Mouse (Mus musculus) induced T-regulatory cell, adult 2 months (primary cell): ENCODE results near the gene Kif5c.

Experiments
- DNase-seq: peaks from one replicate; pipeline ENCODE4 v3.0.0-alpha.2; 2012; ENCODE audit warnings: low read depth

Kif5c gene

DNA sequence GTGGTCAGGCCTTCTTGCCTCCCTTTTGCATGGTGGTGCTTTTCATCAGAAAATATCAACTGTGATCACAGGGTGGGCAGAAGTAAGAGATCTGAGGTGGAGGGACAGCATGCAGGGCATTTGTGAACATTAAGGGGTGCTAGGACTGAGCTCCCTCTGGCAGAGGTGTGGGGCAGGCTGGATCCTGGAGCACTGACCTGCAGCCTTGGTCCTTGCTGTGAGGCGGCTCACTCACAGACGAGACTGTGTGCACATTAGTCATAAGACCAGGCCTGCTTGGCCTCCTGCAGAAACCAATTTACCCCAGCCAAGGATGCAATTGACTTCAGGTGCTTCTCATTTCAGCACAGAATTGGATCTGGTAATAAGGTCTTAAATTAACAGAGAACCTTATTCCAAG, 128.6 kb downstream of the Kif5c start:
- no peak for DNase-seq

DNA sequence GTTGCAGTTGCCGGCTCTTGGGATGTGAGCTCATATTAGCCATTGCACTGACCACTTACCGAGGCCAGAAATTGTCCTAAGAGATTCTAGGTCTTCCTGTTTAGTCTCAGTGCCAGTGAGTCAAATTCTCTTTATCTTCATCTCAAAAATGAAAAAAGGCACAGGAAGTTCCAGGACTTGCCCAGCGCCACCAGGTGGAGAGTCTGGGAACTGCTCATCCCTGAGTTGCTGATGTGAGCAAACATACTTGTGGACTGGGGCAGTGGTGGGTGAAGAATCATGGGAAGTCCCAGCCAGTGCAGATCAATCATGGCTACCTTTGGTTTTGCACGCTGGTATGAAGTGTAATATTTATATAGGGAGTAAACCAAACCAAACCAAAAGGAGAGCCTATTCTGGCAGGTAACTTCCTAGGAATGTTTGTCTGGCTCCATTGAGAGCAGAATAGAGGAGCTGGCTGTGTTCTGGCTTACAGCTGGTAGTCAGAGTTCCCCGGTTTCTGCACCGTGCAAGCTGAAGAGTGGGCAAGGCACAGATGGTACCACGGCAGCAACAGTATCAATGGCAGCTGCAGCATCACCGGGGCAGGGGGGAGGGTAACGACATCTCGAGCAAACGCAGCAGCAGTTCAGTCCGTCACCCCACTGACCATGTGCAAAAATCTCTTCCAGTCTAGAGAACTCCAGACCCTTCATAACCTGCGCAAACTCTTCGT, 129.7 kb downstream of the Kif5c start:
- peak; percentile 66 for DNase-seq

DNA sequence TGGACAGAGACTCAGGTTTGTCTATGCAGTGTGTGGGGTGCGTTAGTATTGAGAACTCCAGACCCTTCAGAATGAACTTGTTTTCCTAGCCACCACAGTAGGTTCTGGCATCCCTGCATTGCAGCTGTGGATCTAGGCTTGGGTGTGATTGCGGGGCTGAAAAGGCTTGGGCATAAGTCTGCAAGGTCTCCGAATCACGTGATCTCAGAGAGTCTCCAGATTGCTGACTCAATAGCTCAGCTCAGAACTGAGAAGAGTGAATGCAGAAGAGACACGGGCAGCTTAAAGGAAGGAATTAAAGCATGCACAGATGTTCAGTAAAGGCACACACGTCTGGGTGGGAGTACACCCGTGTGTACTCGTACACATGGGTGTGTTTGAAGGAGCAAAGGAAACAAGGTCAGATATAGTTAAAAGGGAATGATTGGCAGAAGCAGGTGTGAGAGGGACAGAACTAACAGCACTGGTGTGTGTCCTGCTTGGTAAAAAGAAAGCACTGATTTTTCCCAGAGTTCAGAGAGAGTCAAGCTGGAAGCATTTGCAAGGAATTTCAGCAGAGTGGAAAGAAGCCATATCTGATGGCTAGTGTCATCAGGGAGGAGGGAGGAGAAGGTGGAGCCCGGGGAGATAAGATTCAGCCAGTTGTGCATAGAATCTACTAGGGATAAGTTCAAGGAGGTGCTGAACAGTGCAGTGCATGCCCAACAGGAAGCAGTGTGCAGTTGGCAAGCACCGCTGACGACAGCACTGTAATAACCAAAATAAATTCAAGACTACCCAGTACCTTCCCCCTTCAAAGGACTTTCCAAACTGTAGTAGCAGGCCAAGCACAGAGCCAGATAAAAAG, 130.9 kb downstream of the Kif5c start:
- no peak for DNase-seq

DNA sequence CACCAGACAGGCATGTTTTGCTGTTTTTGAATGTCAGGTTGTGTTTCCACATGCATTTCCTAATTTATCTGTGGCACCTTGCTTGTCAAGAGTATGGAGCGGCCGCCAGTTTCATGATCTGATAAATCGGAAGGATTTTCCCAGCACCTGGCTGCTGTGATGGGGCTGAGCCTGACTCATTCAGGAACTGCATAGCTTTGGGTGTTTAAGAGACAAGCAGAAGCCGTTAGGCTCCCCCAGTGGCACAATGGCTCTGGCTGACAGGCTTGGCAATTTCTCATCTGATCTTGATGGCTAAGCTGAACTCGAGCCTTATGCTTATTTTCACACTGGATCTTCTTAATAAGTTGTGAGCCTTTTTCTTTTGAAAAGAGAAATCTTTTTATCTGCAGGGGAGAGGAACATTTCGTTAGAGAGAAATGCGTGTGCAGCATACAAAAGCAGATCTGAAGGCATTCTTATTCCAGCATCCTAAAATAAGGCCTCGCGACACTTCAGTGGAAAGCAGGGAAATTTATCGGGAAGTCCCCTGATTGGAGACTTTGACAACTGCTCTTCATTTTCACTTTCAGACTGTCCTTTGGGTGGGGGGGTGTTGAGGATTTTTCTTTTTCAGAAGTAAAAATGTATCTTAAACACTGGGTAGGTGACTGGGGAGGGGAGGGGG, 132.6 kb downstream of the Kif5c start:
- no peak for DNase-seq

DNA sequence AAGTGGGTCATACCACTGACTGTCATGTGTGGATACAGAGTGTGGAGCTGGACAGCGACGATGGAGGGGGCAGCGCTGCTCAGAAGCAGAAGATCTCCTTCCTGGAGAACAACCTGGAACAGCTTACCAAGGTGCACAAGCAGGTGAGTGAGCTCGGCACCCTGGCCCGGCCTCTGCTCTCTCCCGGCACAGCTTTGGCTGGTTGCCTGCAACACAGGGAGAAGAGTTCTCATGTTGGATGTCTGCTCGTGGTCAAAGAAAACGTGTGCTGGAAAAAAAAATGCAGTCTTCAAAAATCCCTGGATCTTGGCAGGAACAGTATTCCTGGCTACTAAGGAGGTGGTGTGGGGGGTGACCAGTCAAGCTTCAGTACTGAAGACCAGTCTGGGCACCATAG, 133.1 kb downstream of the Kif5c start:
- no peak for DNase-seq

DNA sequence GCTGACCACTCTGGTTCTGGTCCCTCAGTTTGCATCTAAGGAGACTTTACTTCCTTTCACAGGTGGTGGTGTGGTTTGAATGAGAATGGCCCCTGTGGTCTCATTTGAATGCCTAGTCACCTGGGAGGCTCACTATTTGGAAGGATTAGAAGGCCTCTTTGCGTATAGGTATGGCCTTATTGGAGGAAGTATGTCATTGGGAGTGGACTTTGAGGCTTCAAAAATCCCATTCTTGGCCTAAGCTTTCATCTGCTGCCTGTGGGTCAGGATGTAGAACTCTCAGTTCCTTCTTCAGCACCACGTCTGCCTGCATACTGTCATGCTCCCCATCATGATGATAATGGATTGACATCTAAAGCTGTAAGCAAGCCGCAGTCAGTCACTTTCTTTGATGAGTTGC, 134.0 kb downstream of the Kif5c start:
- DNase-seq, result no peak

DNA sequence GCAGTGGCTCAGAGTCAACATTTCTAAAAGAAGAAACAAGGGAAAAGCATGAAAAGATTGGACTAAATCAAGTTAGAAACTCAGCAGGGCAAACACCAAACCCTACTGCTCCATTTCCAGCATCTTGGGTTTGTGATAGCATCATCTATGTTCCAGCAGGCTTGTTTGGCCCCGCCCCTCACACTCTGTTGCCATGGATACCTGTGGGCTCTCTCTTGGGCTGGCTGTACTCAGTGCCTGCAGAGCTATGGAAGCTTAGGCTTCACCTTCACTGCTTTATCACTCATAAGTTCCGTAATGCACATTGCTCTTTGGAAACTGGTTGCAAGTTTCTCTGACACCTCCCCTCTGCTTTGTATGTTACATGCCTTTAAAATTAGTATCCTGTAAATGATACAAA, 136.0 kb downstream of the Kif5c start:
- peak; percentile 31 for DNase-seq

DNA sequence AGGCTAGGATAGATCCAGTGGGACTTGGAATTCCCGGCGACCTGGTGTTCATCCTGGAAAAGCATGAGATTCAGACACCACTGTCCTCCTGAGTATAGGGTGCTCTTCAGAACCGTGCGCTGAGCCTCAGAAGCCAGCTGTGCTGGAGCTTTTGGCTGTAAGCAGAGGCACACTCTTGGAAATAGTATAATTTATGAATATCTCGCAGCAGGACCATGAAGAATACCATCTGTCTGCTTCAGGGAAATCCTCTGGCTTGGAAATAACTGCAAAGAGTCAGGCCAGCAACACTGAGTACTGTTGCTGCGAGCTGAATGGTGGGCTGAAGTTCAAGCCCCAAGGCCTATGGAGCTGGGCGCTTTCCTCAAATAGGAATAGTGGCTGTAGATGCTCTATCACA, 138.5 kb downstream of the Kif5c start:
- no peak for DNase-seq

DNA sequence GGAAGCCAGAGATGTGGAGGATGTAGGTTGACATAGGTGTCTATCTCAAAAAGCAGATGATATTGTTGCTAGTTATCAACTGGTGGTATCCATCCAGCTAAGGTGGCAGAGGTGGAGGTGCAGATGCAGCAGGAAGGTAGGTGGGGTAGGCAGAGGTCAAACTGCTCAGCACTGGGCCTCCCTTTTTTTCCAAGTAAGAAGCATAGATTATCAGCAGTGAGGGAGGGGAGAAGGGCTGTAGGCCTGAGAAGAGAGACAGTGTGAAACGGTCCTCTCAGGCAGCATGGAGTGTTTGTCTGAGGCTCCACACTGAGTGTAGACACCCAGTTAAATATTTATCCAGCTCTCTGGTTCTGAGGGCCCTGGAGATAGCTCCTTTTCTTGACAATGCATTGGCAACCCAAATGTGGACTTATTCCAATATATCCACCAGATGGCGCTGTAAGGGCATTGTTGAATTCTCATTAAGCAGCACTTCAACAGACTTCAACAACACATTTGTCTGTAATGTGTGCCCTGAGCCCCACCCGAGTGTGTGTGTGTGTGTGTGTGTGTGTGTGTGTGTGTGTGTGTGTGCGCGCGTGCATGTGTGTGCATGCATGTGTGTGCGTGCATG, 145.3 kb downstream of the Kif5c start:
- peak; percentile 77 for DNase-seq

DNA sequence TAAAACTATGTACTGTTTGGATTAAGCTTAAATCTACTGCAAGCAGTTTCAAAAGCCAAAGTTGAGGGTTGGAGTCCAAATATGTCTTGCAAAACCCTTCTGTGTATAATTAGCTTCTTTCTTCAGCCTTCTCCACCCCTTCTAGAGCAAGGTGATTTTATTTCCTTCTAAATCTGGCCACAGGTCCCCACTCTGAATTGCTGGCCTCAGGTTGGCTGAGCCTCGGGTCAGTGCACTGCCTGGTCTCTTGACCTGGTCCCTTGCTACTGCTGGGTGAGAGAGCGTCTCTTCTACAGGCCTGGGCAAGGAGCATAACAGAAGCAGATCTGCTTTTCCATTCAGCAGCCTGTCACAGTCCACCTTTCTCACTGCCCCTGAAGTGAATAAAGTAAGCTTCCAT, 149.8 kb downstream of the Kif5c start:
- no peak for DNase-seq

DNA sequence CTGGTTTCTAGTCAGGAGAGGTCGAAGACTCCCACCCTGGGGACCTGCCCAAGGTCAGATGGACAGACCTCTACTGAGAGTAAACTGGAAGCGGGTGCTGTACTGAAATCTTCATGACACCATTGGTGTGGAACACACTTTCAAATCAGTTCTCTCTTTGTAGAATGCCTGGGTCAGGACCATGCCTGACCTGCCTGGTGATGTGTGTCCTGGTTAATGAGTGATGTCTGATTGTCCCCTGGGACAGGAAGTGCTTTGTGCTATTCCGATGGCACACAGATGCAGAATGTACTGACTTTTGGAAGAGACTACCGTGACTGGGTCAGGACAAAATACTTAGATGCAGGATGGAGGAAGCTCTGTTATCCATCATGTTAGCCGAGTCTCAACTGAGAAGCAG, 151.3 kb downstream of the Kif5c start:
- DNase-seq, result no peak

DNA sequence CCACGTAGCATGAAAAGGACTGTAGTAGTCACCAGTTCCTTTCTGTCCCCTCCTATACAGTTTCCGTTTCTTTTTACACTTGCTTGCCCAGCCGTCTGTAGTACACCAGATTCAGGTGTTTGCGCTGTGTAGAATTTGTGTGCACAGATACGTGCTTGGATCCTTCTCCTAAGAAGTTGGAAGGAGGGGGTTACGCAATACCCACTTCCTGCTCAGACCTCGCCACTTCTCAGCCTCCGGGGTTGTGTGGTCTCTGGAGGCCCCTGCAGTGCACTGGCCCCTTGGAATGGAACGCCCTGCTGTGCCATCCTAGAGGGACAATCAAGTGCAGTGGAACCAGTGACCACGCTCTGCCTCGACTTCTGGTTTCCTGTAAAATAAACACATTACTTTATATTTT, 152.1 kb downstream of the Kif5c start:
- DNase-seq, result no peak

DNA sequence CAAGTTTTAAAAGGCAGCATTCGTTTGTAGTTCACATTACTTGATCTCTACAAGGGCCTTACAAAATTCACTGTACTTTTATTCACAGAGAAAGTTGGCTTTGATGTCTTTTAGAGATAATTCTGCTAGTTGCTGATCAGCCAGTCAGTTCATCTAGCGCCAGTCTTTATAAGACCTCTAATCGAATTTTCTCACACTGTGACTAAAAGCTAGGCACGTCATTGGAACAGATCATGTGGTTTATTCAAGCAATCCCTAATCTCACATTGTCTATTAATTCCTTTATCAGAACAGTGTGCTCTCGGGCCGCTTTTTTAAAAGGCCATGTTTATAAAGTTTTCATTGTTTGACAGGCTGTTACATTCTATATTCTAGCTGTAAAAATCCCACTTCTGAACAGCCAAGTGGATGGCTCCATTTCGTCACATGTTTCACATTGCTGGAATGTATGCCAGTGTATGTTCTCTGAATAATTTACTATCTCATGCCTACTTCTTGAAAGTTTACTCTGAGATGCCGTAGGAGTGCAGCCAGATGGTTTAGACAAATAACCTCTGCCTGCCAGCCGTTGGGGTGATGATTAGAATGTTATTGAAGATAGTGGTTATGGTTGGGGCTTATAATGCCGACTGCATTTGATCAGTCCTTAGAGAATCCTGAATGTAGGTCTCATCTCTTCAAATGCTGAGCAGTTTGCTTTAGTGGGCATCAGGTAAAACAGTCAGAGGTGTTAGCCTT, 154.3 kb downstream of the Kif5c start:
- no peak for DNase-seq

DNA sequence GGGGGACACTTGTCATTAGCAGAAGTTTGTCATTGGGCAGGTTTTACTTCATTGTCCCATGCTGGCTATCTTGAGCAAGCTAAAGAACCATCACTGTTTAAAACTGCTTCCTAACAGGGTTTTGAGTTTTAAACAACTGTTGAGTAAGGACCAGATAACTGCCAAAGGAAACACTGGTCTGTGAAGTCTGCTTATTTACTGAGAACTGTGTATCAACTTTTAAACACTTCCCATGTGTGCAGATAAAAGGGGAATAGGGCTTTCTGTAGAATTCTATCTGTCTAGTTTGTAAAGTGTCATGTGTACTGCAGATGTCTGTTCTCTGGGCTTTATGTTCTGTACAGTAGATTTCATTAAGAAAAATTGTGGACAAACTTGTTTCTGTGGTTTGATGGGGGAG, 155.1 kb downstream of the Kif5c start:
- DNase-seq, result no peak

DNA sequence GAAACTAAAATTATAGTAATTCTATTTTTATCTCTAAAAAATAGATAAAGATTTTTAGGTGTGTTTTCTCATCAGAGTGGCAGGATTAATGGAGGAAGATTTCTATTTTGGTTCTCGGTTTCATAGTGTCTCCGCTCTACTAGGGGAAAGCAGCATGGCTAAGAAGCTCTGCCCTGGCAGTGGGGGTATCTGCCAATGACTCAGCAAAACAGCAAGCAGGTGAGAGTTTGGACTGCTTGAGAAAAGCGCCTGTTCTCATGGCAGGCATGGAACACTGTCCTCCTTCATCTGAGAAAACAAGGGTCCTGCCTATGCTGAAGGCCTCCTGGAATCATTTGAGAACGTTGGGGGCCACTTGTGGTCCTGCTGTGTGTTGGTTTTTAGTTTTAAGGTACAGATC, 156.1 kb downstream of the Kif5c start:
- DNase-seq, result no peak

DNA sequence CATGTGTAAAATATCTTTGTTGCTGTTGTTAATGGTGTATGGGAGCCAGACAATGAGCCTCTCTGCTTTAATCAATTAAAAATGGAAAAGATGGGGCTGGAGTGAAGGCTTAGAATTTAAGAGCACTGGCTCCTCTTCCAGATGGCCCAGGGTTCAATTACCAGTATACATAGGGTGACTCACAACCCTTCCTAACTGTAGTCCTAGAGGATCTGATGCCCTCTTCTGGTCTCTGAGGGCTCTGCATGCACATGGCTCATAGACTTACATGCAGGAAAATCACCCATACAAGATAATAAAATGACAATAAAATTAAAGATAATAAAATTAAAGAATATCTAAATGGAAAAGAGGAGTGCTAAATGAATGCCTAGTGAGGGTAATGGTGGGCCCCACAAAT, 156.6 kb downstream of the Kif5c start:
- DNase-seq, result no peak

DNA sequence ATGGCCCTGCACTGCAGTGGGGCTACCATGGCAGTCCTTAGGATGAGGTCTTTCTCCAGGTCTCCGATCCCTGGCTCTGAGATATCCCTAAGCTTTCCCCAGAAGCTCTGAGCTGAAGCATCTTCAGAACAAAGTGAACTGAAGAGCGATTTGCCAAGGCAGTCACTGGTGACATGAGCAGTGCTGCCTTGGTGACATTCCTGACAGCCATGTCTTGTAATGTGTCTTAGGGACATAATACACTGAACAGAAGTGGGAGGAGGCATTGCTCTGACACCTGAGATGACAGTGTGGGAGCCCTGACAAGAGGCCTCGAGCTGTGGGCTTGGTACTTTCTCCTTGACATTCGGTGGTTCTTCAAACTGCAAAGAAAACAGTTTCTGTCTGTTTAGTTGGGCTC, 157.3 kb downstream of the Kif5c start:
- no peak for DNase-seq

DNA sequence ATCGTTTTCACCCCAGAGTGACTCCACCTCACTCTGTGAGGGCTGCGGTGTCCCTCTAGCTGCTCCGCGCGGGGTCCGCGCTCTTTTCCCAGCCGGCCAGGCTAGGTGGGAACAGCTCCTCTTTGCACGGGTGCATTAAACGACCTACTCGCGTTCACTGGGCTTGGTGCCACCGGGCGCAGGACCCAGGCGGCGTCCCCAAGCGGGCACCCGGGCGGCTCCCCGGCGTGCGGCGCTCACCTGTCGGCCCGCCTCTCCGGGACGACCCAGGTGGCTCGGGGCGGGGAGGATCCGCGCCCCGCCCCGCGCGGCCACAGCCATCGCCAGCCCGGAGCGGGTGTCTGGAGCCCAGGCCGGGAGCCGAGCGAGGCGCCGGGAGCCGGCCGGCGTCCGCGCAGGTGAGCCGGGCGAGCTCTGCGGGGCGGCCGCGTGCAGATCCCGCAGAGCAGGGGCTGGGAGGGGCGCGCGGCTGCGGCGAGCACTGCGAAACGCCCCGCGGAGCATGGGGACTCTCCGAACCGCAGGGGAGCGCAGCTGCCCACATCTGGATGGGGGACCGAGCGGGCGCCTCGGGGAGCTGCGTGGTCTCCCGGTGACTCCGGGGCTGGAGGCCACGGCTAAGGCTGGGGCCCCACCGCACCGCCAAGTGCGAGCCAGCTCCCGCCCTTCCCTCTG, 168.4 kb downstream of the Kif5c start, which contains the start of gene Lypd6b:
TSS of gene Lypd6b (plus strand) at position 313 of the 675 bp plus-strand sequence.
- DNase-seq, result no peak

DNA sequence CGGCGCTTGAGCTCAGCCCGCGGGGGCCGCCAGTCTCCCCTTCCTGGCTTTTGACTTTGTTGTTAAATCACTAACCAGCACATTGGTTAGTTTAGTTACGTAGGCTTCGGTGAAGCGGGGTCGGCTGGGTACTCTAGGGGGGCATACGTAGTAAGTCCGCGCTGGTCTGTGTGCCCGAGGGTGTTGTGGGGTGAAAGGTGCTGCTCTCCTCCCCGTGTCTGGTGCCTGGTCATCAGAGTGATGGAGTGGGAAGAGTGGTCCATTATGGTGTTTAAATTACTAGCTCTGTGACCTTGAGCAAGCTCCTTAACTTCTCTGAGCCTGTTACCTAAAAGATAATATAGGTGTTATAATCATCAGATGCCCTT, 168.9 kb downstream of the Kif5c start:
- no peak for DNase-seq

DNA sequence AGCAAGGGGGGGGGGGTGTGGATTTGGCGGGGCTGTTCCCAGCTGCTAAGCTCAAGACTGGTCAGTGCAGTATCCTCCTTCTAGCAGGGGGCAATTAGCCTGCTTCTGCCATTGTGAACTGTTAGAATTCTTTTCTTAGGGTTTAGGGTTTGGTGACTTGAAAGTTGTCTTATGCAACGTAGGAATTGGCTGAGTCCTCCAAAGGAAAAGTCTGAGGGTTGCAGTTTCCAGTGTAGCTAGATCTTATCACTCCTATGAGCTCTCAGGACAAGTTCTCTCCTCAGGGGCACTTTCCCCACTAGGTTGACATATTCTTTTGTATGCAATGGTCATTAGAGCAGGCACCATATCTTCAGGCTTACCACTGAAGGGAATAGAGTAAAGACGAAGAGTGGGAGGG, 169.5 kb downstream of the Kif5c start:
- no peak for DNase-seq

DNA sequence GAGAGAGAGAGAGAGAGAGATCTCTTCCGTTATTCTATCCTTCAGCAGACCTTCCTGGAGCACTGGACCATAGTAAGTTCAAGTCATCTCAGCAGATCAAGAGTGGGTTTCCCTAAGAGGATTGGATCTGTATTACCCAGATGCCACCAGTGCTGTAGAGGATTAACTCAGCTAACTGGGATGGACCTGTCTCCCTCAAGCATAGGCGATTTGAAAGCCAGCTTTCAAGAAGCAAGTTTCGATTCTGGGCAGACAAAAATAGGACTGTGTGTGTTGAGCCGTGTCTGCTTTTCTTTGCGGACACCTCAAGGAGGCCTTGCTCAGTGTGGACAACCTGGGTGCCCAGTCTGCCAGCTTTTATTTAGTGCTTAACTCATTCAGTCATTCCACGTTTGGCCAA, 170.0 kb downstream of the Kif5c start:
- DNase-seq, result no peak
